Mouse (Mus musculus) midbrain, embryonic 16.5 days (tissue): ENCODE data around the gene Tsg101. TPM values are rescaled to one million over a fixed set of nuclear protein-coding genes. Genes with fewer than 3 reads are reported as not detected.
"Not testable (repeated sequence)": the region's sequence is repeated elsewhere in the genome, so short reads cannot be mapped to it uniquely, and the experiment has no call there.

Experiments used
- ATAC-seq: fragments of 200-750 bp; cut with Nextera tagmentation; 2 replicates; pipeline ENCODE4 v1.8.0; 2017; ENCODE audit warnings: moderate TSS enrichment
- H3K27ac ChIP-seq: fragments of 300-500 bp; sonication (generic); 2 replicates; pipeline ENCODE4 v1.5.1; 2014; ENCODE audit warnings: mild to moderate bottlenecking, low read length, mixed read lengths
- H3K27me3 ChIP-seq: fragments of 300-500 bp; sonication (generic); 2 replicates; pipeline ENCODE4 v1.6.1; 2014; ENCODE audit warnings: low read depth, low read length, mixed read lengths; ENCODE audit not compliant: control insufficient read depth, insufficient read depth
- H3K36me3 ChIP-seq: fragments of 300-500 bp; sonication (generic); 2 replicates; pipeline ENCODE4 v1.6.1; 2014; ENCODE audit warnings: mild to moderate bottlenecking, low read length, moderate library complexity, mixed read lengths; ENCODE audit not compliant: control insufficient read depth, insufficient read depth
- H3K4me1 ChIP-seq: fragments of 300-500 bp; sonication (generic); 2 replicates; pipeline ENCODE4 v1.6.1; 2014; ENCODE audit warnings: mild to moderate bottlenecking, low read length, mixed read lengths; ENCODE audit not compliant: control insufficient read depth, insufficient read depth
- H3K4me2 ChIP-seq: fragments of 300-500 bp; sonication (generic); 2 replicates; pipeline ENCODE4 v1.6.1; 2014; ENCODE audit warnings: mild to moderate bottlenecking, low read length, mixed read lengths
- H3K4me3 ChIP-seq: fragments of 300-500 bp; sonication (generic); 2 replicates; pipeline ENCODE4 v1.5.1; 2014; ENCODE audit warnings: low read depth, mild to moderate bottlenecking, low read length, moderate library complexity, mixed read lengths
- H3K9ac ChIP-seq: fragments of 300-500 bp; sonication (generic); 2 replicates; pipeline ENCODE4 v1.6.1; 2014; ENCODE audit warnings: low read depth, low read length, mixed read lengths
- H3K9me3 ChIP-seq: fragments of 300-500 bp; sonication (generic); replicated peaks from 2 replicates; pipeline ENCODE4 v1.6.1; 2014; ENCODE audit warnings: mild to moderate bottlenecking, low read length, mixed read lengths; ENCODE audit not compliant: control insufficient read depth, poor library complexity, severe bottlenecking
- WGBS: fragments of 180-500 bp; shearing (Covaris S2); extraction: QIAGEN DNeasy Blood & Tissue Kit; methylation state at CpG from one replicate; pipeline ENCODE4 v1.1.7; 2014; 5-methylcytosine and 5-hydroxymethylcytosine counted together
- polyA plus RNA-seq: library from polyadenylated mRNA; unstranded; fragments of >200 nt; fragmentation: Nextera tagmentation; extraction: Ambion mirVana; gene quantifications from 2 replicates; pipeline ENCODE4 v1.2.1, GENCODE M21; 2015

The Tsg101 gene
- polyA plus RNA-seq, 1 experiment from 2014 or later: 372 TPM

GRCm38 (mm10) chr7:46883304-46883703 is 36.5 kb downstream of the Tsg101 start:
- 95% methylated on average over 3 of the region's 3 CpGs for WGBS
- no peaks in the 10 kb centered on the region for H3K9me3 ChIP-seq
- H3K9ac ChIP-seq: no peak overlapping the region
- ATAC-seq: no peak
- H3K4me1 ChIP-seq: no peaks in the 10 kb centered on the region
- H3K27me3 ChIP-seq: no peaks in the 10 kb centered on the region
- H3K36me3 ChIP-seq: peaks cover 17% of the 10 kb centered on the region
- H3K27ac ChIP-seq: no peak overlapping the region
- no peak overlapping the region for H3K4me2 ChIP-seq
- no peak overlapping the region for H3K4me3 ChIP-seq

GRCm38 (mm10) chr7:46881941-46882340 is 37.8 kb downstream of the Tsg101 start:
- not testable (repeated sequence) for H3K4me3 ChIP-seq, ATAC-seq, H3K36me3 ChIP-seq, H3K27me3 ChIP-seq, H3K9ac ChIP-seq, H3K4me2 ChIP-seq, H3K27ac ChIP-seq, H3K4me1 ChIP-seq, H3K9me3 ChIP-seq
- 89% methylated on average over 6 of the region's 8 CpGs for WGBS

- Histone ChIP-seq H3K9me3 (no peaks in the 10 kb centered on the region), H3K36me3 (peaks cover 3% of the 10 kb centered on the region; the same call in 1 of the 2 replicates), H3K27me3 (no peaks in the 10 kb centered on the region), H3K9ac (no peak overlapping the region), H3K27ac (no peak overlapping the region), H3K4me3 (no peak overlapping the region), H3K4me1 (no peaks in the 10 kb centered on the region), H3K4me2 (no peak overlapping the region)
- no peak for ATAC-seq
- WGBS: 83% methylated on average over 2 of the region's 2 CpGs
These were observed 38.8 kb downstream of the Tsg101 start for GRCm38 (mm10) chr7:46880992-46881391.

- Histone ChIP-seq H3K36me3 (no peaks in the 10 kb centered on the region), H3K4me2 (no peak overlapping the region), H3K4me1 (no peaks in the 10 kb centered on the region), H3K9ac (no peak overlapping the region), H3K9me3 (no peaks in the 10 kb centered on the region), H3K4me3 (no peak overlapping the region), H3K27ac (no peak overlapping the region), H3K27me3 (no peaks in the 10 kb centered on the region)
- no peak; the same call in 1 of the 2 replicates for ATAC-seq
- WGBS: 97% methylated on average over 5 of the region's 5 CpGs
These were observed 39.9 kb downstream of the Tsg101 start for GRCm38 (mm10) chr7:46879851-46880250.

GRCm38 (mm10) chr7:46877255-46877654 is 42.5 kb downstream of the Tsg101 start:
- ATAC-seq: no peak
- H3K4me2 ChIP-seq: no peak overlapping the region
- H3K27me3 ChIP-seq: no peaks in the 10 kb centered on the region
- no peaks in the 10 kb centered on the region for H3K9me3 ChIP-seq
- no peak overlapping the region for H3K27ac ChIP-seq
- H3K4me3 ChIP-seq: no peak overlapping the region
- H3K4me1 ChIP-seq: no peaks in the 10 kb centered on the region
- no peaks in the 10 kb centered on the region for H3K36me3 ChIP-seq
- WGBS: 92% methylated on average over 6 of the region's 6 CpGs
- no peak overlapping the region for H3K9ac ChIP-seq

GRCm38 (mm10) chr7:46876841-46877240 is 42.9 kb downstream of the Tsg101 start:
- no peaks in the 10 kb centered on the region for H3K36me3 ChIP-seq
- no peaks in the 10 kb centered on the region for H3K27me3 ChIP-seq
- 83% methylated on average over 4 of the region's 4 CpGs for WGBS
- no peaks in the 10 kb centered on the region for H3K4me1 ChIP-seq
- no peak overlapping the region for H3K4me3 ChIP-seq
- no peak overlapping the region for H3K9ac ChIP-seq
- H3K27ac ChIP-seq: no peak overlapping the region
- ATAC-seq: no peak
- H3K4me2 ChIP-seq: no peak overlapping the region
- H3K9me3 ChIP-seq: no peaks in the 10 kb centered on the region

- Histone ChIP-seq H3K36me3 (no peaks in the 10 kb centered on the region), H3K4me2 (no peak overlapping the region), H3K27me3 (no peaks in the 10 kb centered on the region), H3K4me1 (no peaks in the 10 kb centered on the region), H3K27ac (no peak overlapping the region), H3K4me3 (no peak overlapping the region), H3K9me3 (no peaks in the 10 kb centered on the region), H3K9ac (no peak overlapping the region)
- 84% methylated on average over 4 of the region's 4 CpGs for WGBS
- ATAC-seq: no peak
These were observed 47.8 kb downstream of the Tsg101 start for GRCm38 (mm10) chr7:46871988-46872387.

- Histone ChIP-seq H3K36me3 (no peaks in the 10 kb centered on the region), H3K4me3 (no peak within 1 kb of the TSS), H3K4me2 (no peak within 1 kb of the TSS), H3K27me3 (no peaks in the 10 kb centered on the region), H3K4me1 (no peaks in the 10 kb centered on the region), H3K27ac (no peak within 1 kb of the TSS), H3K9me3 (no peaks in the 10 kb centered on the region), H3K9ac (no peak within 1 kb of the TSS)
- 42% methylated on average over 10 of the region's 10 CpGs for WGBS
- ATAC-seq: no peak
These were observed 58.8 kb downstream of the Tsg101 start, which contains the start of gene Ldhc for GRCm38 (mm10) chr7:46860996-46861395. Gene Ldhc, plus strand, starts transcription at chr7:46861203.

GRCm38 (mm10) chr7:46859031-46859430 is 60.7 kb downstream of the Tsg101 start:
- Histone ChIP-seq H3K36me3 (0 out of 2 replicates have a peak, but pooled peaks cover 3% of the 10 kb centered on the region), H3K9me3 (no peaks in the 10 kb centered on the region), H3K4me3 (no peak overlapping the region), H3K4me2 (no peak overlapping the region), H3K27me3 (no peaks in the 10 kb centered on the region), H3K27ac (no peak overlapping the region), H3K9ac (no peak overlapping the region), H3K4me1 (no peaks in the 10 kb centered on the region)
- 72% methylated on average over 6 of the region's 6 CpGs for WGBS
- no peak for ATAC-seq
